Mouse (Mus musculus) v-Abl transformed pro-B cells (cell line): ENCODE results near the gene Rab33a.

Source experiments
- in situ Hi-C, 2 experiments: fragments of 400-800 bp; cut with MboI; formaldehyde crosslinking; loops; one replicate each; pipeline ENCODE4 v1.15.1; 2025; ENCODE audit not compliant: unreplicated experiment in 2 of 2

Gene Rab33a

DNA sequence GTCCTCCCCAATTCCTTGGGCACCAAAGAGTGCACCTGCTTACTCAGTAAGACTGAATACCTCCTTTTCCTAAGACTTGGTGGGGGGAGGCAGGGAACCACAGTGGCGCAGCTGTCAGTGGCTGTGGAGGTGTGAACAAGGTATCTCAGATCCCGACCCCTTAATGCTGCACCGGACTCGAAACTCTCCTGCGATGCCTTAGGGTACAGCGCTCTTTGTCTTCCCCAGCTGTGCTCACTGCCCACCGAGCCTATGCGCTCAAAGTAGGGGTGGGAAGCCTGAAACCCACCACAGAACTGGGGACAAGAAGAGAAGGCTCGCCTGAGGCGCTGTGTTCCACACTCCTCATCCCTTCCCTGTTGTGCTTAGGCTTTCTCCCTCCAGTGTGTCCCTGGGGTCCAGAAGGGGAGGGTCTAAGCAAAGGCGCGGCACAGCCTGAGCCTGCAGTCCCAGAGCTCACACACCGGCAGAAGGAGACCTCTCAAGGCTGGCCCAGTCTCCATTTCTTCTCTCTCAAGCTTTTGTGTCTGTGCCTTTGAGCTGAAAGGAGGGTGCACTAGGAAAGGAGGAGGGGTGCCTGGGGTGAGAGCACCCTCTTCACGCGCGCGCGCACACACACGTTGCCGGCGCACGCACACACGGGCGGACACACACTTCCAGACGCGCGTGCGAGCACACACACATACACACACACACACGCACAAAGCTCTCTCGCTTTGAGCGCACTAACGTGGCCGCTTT is at the start of gene Rab33a:
Gene Rab33a, plus strand, starts transcription at position 478 of the 741 bp plus-strand sequence.
- in situ Hi-C loops = no loop called here

- in situ Hi-C loops = no loop called here
Measured at GRCm38 (mm10) chrX:48481095-48481494, 38.0 kb upstream of the Rab33a start.

DNA sequence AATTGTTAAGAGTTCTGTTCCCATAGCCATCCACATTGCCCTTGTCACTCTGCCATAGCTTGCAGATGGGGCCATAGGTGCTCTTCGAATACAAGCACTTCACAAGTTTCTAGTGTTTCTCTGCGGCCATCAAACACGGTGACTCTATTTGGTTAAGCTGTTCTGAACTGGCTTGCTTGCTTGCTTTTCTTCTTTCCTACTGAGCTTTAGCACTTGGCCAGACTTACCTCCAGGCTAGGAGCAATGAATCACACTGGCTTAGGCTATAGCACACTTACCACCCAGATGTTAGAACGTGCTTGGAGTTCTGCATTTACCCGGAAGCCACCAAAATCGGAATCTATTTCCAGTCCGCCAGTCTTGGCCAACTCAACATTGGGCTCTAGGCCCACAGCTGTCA is 37.4 kb upstream of the Rab33a start:
- in situ Hi-C loops = no loop called here

DNA sequence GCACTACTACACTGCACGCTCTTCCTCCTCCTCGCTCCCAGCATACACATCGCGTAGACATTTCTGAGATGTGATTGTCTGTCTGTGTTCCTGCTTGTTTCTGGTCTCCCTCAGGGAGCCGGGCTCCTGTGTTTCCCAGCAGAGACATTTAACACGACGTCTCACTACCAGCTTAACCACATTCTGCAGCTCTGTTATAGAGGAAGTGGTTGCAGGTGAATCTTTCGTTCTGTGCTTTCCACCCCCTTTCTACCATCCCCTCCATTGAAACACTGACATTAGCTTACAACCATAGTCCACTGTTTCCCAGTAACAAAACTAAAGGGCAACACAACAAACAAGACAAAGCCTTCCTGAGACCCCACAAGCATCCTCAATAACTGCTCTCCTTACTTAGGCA is 25.3 kb upstream of the Rab33a start:
- in situ Hi-C loops = no loop called here

GRCm38 (mm10) chrX:48513166-48513807 is 5.8 kb upstream of the Rab33a start, which contains the start of gene Aifm1:
Gene Aifm1 (minus strand): TSS chrX:48513563.
- in situ Hi-C loops = no loop called here

DNA sequence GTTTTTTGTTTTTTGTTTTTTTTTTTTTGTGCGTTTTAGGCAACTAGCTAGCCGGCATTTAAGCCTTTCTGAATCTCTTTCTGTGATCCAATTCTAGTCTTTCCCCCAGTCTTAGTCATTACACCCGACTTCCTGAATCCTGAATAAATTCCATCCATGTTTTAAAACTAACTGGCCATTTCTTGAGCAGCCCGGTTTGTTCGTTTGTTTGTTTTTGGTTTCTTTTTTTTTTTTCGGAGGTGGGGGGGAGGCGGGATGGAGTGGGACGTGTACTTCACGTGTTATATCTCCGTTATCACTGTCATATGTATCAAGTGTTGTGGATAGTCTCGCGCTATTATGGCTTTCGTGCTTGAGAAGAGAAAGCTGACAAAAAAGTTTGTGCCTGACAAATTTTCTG is 5.3 kb upstream of the Rab33a start:
- in situ Hi-C loops = no loop called here

DNA sequence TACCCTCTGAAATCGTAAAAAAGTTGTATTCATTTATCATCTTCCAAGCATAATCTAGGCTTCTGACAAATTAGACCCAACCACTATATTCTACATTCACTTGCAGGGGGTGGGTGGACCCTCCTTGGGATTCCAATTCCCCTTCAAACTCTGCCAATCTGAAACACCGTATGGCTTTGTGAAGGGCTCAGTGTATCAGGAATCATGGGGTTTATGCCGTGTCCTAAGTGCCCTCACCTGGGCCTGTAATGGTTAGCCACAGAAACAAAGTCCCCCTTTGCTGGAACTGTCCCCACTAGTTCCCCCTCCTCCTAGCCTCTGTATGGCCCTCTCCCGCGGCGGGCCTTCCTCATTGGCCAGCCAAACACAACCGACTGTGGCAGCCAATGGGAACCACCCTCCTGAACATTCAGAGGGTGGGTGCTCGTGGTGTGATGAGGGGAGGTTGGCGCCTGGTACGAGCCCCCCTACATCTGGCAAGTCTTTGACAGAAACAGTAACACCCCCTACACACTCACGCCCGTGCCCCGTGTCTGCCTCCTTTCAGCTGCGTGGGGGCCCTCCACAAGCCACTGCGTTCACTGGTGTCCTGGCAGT is 776 bp upstream of the Rab33a start:
- in situ Hi-C loops = no loop called here

DNA sequence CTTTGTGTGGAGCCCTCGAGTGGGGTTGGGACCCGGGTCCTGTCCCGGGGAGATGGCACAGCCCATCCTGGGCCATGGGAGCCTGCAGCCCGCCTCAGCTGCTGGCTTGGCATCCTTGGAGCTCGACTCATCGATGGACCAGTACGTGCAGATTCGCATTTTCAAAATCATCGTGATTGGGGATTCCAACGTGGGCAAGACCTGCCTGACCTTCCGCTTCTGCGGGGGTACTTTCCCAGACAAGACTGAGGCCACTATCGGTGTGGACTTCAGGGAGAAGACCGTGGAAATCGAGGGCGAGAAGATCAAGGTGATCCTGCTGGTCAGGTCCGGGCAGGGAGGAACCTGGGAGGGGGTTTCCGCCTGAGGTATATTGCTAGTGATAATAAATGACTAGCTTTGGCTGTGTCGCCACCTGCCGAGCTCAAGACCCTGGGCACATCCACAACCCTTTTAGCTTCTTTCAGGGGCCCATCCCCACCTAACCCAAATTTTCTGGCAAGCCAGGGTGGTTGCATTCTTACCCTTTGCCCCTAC is 532 bp downstream of the Rab33a start:
- in situ Hi-C loops = no loop called here

GRCm38 (mm10) chrX:48521651-48522050 is 2.6 kb downstream of the Rab33a start:
- in situ Hi-C loops = no loop called here

GRCm38 (mm10) chrX:48523512-48523911 is 4.4 kb downstream of the Rab33a start:
- in situ Hi-C loops = no loop called here

DNA sequence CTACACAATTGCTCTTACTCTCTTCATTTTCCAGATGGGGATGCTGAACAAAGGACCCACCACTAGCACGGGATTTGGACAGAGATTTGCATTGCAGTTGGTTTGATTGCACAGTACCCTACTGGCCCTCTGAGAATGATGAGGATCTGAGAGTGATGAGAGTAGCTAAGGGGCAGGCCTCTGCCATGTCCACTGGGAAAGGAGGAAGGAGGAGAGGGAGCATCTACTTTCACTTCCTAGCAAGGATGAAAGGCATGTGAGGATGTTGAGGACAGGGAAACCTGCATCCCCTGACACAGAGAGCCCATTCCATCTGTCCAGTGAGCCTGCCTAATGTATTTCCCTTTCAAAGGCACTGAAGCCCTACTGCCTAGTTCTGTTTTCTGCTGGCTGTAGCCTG is 6.2 kb downstream of the Rab33a start:
- in situ Hi-C loops = loop anchor here in 1 of 2 experiments (25.0 kb wide), 1 partner anchor 238 kb away; no protein-coding TSS in a partner anchor

DNA sequence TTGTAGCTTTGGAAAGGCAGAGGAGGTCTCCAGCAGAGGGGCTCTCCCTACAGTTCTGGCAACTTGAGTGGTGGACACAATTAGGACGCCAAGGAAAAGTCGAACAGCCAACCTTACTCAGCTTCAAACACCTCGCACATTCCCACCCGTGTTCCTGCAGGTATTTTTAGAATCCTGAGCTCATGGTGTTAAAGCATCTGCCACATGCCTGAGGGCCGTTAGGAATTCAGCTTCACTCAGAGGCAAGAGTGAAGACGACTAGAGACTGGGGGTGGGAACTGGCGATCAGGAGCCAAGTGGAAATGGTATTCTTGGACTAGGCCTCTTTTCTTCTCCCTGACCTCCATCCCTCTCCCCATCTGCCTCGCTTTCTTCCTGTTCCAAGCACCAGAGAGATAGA is 6.8 kb downstream of the Rab33a start:
- in situ Hi-C loops = loop anchor here in 1 of 2 experiments (25.0 kb wide), 1 partner anchor 239 kb away; no protein-coding TSS in a partner anchor

DNA sequence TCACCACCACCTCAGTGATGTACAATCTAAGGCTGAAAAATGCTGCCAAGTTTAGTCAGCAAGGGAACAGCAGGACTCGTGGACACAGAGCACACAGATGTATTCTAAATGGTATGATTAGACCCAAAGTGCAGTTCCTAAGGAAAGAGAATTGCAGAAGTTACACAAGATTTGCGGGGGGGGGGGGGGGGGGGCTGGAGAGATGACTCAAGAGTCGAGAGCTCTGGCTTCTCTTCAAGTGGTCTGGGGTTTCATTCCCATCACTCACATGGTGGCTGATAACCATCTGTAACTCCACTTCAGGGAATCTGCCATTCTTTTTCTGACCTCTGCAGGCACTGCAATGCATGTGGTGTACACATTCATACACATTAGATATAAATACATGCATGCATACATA is 7.3 kb downstream of the Rab33a start:
- in situ Hi-C loops = loop anchor here in 1 of 2 experiments (25.0 kb wide), 1 partner anchor 239 kb away; no protein-coding TSS in a partner anchor

GRCm38 (mm10) chrX:48532175-48532574 is 13.1 kb downstream of the Rab33a start:
- in situ Hi-C loops = loop anchor here (5.0 to 25.0 kb wide), 8 partner anchors 67 to 537 kb away; partner anchors contain the start of gene Elf4 (in 2 of the 2)
